Mouse (Mus musculus): ENCODE results near the gene Uggt2.

The Uggt2 gene

GRCm38 (mm10) chr14:119037076-119037683, 62.0 kb downstream of the Uggt2 start:
- peak; percentile 51 for DNase-seq (ENCODE audit: low read depth, low spot score)

- no peak for DNase-seq (ENCODE audit: low read depth, low spot score)
Observed at GRCm38 (mm10) chr14:119027675-119028253, 71.5 kb downstream of the Uggt2 start.

- peak; percentile 72 for DNase-seq (ENCODE audit: low read depth, low spot score)
Observed at GRCm38 (mm10) chr14:119027130-119027529, 72.1 kb downstream of the Uggt2 start.

GRCm38 (mm10) chr14:119025889-119026288, 73.3 kb downstream of the Uggt2 start:
- DNase-seq (ENCODE audit: low read depth, low spot score), result peak; percentile 71

GRCm38 (mm10) chr14:119013549-119013948, 85.7 kb downstream of the Uggt2 start:
- DNase-seq (ENCODE audit: low read depth, low spot score), result no peak

- peak; percentile 71 for DNase-seq (ENCODE audit: low read depth, low spot score)
Observed at GRCm38 (mm10) chr14:119012607-119013431, 86.4 kb downstream of the Uggt2 start.

- DNase-seq (ENCODE audit: low read depth, low spot score), result no peak
Observed at GRCm38 (mm10) chr14:119009531-119009930, 89.7 kb downstream of the Uggt2 start.

- DNase-seq (ENCODE audit: low read depth, low spot score), result no peak
Observed at GRCm38 (mm10) chr14:119008031-119008590, 91.1 kb downstream of the Uggt2 start.

GRCm38 (mm10) chr14:119007103-119007951, 91.9 kb downstream of the Uggt2 start:
- DNase-seq (ENCODE audit: low read depth, low spot score), result peak; percentile 100

GRCm38 (mm10) chr14:119006441-119007102, 92.7 kb downstream of the Uggt2 start:
- DNase-seq (ENCODE audit: low read depth, low spot score), result peak; percentile 39

- DNase-seq (ENCODE audit: low read depth, low spot score), result peak; percentile 69
Observed at GRCm38 (mm10) chr14:119005834-119006233, 93.4 kb downstream of the Uggt2 start.

GRCm38 (mm10) chr14:119003320-119003719, 95.9 kb downstream of the Uggt2 start:
- DNase-seq (ENCODE audit: low read depth, low spot score), result peak; percentile 27

- no peak for DNase-seq (ENCODE audit: low read depth, low spot score)
Observed at GRCm38 (mm10) chr14:118995226-118995925, 103.9 kb downstream of the Uggt2 start.

- DNase-seq (ENCODE audit: low read depth, low spot score), result peak; percentile 62
Observed at GRCm38 (mm10) chr14:118987523-118988496, 111.4 kb downstream of the Uggt2 start.

GRCm38 (mm10) chr14:118986653-118987522, 112.3 kb downstream of the Uggt2 start:
- peak; percentile 81 for DNase-seq (ENCODE audit: low read depth, low spot score)

- DNase-seq (ENCODE audit: low read depth, low spot score), result no peak
Observed at GRCm38 (mm10) chr14:118984161-118984560, 115.1 kb downstream of the Uggt2 start.

GRCm38 (mm10) chr14:118983396-118983795, 115.8 kb downstream of the Uggt2 start:
- no peak for DNase-seq (ENCODE audit: low read depth, low spot score)
